Mouse (Mus musculus) brain, embryonic 14.5 days (tissue): ENCODE data around the gene Ankrd44.

ENCODE experiments used
- CTCF ChIP-seq: fragments of 200-500 bp; IDR thresholded peaks from 2 replicates; pipeline ENCODE4 v1.5.1; 2012; ENCODE audit warnings: inconsistent platforms, mild to moderate bottlenecking, moderate library complexity, borderline replicate concordance; ENCODE audit not compliant: insufficient read depth, insufficient read length; ENCODE audit errors: extremely low read depth
- POLR2A ChIP-seq: fragments of 200-500 bp; IDR thresholded peaks from 2 replicates; pipeline ENCODE4 v1.6.1; 2012; ENCODE audit warnings: mild to moderate bottlenecking, inconsistent platforms, borderline replicate concordance; ENCODE audit not compliant: poor library complexity, insufficient read depth, insufficient read length, severe bottlenecking; ENCODE audit errors: extremely low read depth

- TF ChIP-seq POLR2A = no peak
- no peak for TF ChIP-seq CTCF
These were observed 70.2 kb downstream of the Ankrd44 start for GRCm38 (mm10) chr1:54855970-54856369.
